Mouse (Mus musculus) erythroblast, embryonic 14.5 days (primary cell): Measurements from ENCODE around the gene Taf13.

Experiments
- GATA1 ChIP-seq: IDR thresholded peaks from 2 replicates; pipeline ENCODE4 v1.6.1; 2012; ENCODE audit warnings: low read length, inconsistent platforms, mixed read lengths
- TAL1 ChIP-seq: IDR thresholded peaks from 3 replicates; pipeline ENCODE4 v1.6.1; 2012; ENCODE audit warnings: low read length, inconsistent platforms, mixed read lengths

- no peak for TF ChIP-seq TAL1
- no peak for TF ChIP-seq GATA1
Measured at GRCm38 (mm10) chr3:108562133-108562730, 9.3 kb upstream of the Taf13 start, which contains the start of gene Tmem167b.
